Mouse (Mus musculus): Measurements from ENCODE around the gene Nfia.

GRCm38 (mm10) chr4:97865410-97865953, 92.9 kb downstream of the Nfia start:
- TF ChIP-seq POLR2A (IDR thresholded peaks at IDR 0.05; ENCODE audit: low read depth, low read length): no peak
- TF ChIP-seq CTCF (IDR thresholded peaks at IDR 0.05; ENCODE audit: borderline replicate concordance, insufficient read depth, low read length): no peak

Measured in embryonic fibroblast, embryonic 13.5 days (primary cell).